Mouse (Mus musculus): Measurements from ENCODE around the gene Rassf8. TPM values are rescaled to one million over a fixed set of nuclear protein-coding genes. Genes with fewer than 3 reads are reported as not detected.
A peak's percentile ranks its signal among the peaks of the same experiment; 100 is the strongest.

The Rassf8 gene
- polyA plus RNA-seq, 1 experiment from 2014 or later, result 4.4 TPM

DNA sequence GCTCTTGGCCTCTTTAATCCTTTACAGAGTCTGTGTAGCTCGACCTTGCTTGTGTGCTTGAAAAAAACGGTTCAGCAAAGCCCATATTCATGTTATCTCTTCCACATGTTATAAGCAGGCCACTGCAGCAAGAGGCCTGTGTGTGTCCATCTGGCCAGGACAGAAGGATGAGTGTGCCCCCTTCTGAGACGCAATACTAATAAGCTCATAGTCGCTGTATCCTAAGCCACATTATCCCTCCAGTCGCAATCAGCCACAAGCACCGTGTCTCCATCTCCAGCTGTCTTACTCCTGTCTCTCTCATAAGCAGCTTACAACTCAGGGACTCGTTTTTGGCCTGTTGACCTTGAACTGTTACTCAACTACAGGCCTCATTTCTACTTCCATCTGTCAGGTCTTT, 24.0 kb upstream of the Rassf8 start:
- WGBS, result 64% methylated on average over 7 of the region's 7 CpGs

DNA sequence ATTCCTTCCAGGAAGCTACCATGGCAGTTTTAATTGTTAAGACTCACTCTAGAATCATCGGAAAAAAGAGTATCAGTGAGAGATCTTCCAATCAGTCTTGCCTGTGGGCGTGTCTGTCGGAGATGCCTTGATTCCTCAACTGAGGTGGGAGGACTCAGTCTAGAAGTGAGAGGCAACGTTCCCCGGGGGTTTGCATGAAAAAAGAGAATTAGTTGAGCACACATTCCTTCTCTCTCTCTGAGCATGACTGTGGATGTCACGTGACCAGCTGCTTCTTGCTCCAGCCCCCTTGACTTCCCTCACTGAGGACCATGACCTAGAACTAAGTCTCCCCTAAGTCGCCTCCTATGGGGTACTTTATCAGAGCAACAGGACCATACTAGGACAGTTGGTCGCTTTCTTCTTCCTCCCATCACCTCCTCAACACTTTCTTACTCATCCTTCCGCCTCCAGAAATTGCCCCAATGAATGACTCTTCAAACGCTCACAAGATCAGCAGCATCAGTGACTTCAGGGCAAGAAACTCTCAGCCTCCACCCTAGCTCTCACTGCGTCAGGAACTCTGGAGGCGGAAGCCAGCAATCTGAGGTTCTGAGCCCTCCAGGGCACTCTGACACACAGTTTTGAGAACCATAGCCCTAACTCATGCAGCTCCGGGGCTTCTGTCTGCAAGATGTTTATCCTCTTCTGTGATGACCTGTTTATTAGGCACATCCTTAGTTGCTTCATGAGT, 23.3 kb upstream of the Rassf8 start:
- WGBS, result 82% methylated on average over 13 of the region's 13 CpGs
- H3K27ac ChIP-seq (ENCODE audit: low read depth, low read length), result no peak overlapping the region
- ATAC-seq, result no peak

More for the DNA sequence above, 24.0 kb upstream of the Rassf8 start:
- H3K9me3 ChIP-seq (ENCODE audit: control insufficient read depth, low read length), result no peaks in the 10 kb centered on the region
- H3K4me2 ChIP-seq (ENCODE audit: low read length), result no peak overlapping the region
- H3K27me3 ChIP-seq (replicated peaks; ENCODE audit: control insufficient read depth, insufficient read depth, low read length), result no peaks in the 10 kb centered on the region
- no peaks in the 10 kb centered on the region for H3K4me1 ChIP-seq (ENCODE audit: control insufficient read depth, insufficient read depth, low read depth, low read length)
- no peaks in the 10 kb centered on the region for H3K36me3 ChIP-seq (ENCODE audit: control insufficient read depth, insufficient read depth, low read length)
- H3K9ac ChIP-seq (ENCODE audit: low read depth, low read length), result no peak overlapping the region
- peak; percentile 60; the same call in 1 of the 2 replicates for ATAC-seq
- H3K27ac ChIP-seq (ENCODE audit: low read depth, low read length), result no peak overlapping the region
- H3K4me3 ChIP-seq (ENCODE audit: low read length), result no peak overlapping the region

DNA sequence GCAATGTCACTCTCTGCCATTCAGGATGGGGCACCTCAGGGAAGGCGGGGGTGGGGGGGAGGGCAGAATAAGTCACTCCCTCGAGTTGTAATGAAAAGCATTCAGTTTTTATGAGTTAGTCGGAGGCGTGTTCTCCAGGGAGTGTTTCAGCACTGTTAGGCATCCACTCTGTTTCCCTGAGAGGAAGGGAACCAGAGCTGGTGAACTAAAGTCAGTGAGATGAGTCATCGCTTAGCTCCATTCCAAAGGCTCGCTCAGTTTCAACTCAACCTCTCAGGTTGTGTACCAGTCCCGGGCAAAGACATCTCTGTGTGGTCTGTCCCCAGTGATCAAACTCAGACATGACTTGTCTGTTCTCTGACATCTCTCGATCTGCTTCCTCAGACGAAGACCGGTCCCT, 20.7 kb upstream of the Rassf8 start:
- Histone ChIP-seq H3K36me3 (ENCODE audit: control insufficient read depth, insufficient read depth, low read length) (no peaks in the 10 kb centered on the region), H3K4me2 (ENCODE audit: low read length) (no peak overlapping the region), H3K4me3 (ENCODE audit: low read length) (no peak overlapping the region), H3K9ac (ENCODE audit: low read depth, low read length) (no peak overlapping the region), H3K4me1 (ENCODE audit: control insufficient read depth, insufficient read depth, low read depth, low read length) (no peaks in the 10 kb centered on the region), H3K9me3 (ENCODE audit: control insufficient read depth, low read length) (no peaks in the 10 kb centered on the region), H3K27me3 (replicated peaks; ENCODE audit: control insufficient read depth, insufficient read depth, low read length) (no peaks in the 10 kb centered on the region), H3K27ac (ENCODE audit: low read depth, low read length) (no peak overlapping the region)
- WGBS, result 88% methylated on average over 10 of the region's 10 CpGs
- ATAC-seq, result no peak

More for the DNA sequence above, 23.3 kb upstream of the Rassf8 start:
- Histone ChIP-seq H3K27me3 (replicated peaks; ENCODE audit: control insufficient read depth, insufficient read depth, low read length) (no peaks in the 10 kb centered on the region), H3K36me3 (ENCODE audit: control insufficient read depth, insufficient read depth, low read length) (no peaks in the 10 kb centered on the region), H3K4me3 (ENCODE audit: low read length) (no peak overlapping the region), H3K4me1 (ENCODE audit: control insufficient read depth, insufficient read depth, low read depth, low read length) (no peaks in the 10 kb centered on the region), H3K9me3 (ENCODE audit: control insufficient read depth, low read length) (no peaks in the 10 kb centered on the region), H3K9ac (ENCODE audit: low read depth, low read length) (no peak overlapping the region), H3K4me2 (ENCODE audit: low read length) (no peak overlapping the region)

DNA sequence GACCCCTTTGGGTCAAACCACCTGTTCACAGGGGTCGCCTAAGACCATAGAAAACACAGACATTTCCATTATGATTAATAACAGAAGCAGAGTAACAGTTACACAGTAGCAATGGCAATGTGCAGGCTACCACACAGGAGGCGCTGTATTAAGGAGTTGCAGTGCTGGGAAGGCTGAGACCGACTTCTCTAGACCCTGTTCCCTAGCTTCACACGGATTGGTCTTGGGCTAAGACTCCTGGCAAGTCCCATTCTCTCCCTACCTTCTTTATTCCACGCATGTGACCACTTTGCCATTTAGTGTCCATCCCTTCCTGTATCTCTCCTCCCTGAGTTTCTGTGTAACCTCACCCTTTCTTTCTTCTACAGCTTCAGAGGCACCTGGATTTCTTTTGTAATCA, 19.6 kb upstream of the Rassf8 start:
- no peaks in the 10 kb centered on the region for H3K27me3 ChIP-seq (replicated peaks; ENCODE audit: control insufficient read depth, insufficient read depth, low read length)
- H3K4me1 ChIP-seq (ENCODE audit: control insufficient read depth, insufficient read depth, low read depth, low read length), result no peaks in the 10 kb centered on the region
- no peak overlapping the region for H3K9ac ChIP-seq (ENCODE audit: low read depth, low read length)
- no peaks in the 10 kb centered on the region for H3K36me3 ChIP-seq (ENCODE audit: control insufficient read depth, insufficient read depth, low read length)
- H3K27ac ChIP-seq (ENCODE audit: low read depth, low read length), result no peak overlapping the region
- no peaks in the 10 kb centered on the region for H3K9me3 ChIP-seq (ENCODE audit: control insufficient read depth, low read length)
- no peak for ATAC-seq
- WGBS, result 57% methylated on average over 5 of the region's 5 CpGs
- no peak overlapping the region for H3K4me3 ChIP-seq (ENCODE audit: low read length)
- H3K4me2 ChIP-seq (ENCODE audit: low read length), result no peak overlapping the region

DNA sequence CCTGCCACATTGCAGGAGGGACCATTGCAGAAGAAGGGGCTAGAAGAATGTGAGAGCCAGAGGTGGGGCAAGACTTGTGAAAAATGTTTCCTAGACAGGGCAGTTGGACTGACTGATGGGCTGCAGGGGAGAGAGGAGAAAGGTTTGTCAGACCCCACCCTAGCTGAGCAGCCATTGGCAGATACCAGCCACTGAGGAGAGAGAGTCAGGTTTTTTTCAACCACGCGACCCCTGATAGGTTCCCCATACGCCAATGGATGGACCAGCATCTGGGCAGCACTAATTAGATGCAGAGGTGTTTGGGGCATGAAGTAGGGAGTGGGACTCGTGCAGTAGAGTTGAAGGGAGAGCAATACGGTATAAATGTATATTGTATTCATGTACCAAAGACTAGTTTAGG, 13.7 kb upstream of the Rassf8 start:
- no peak overlapping the region for H3K9ac ChIP-seq (ENCODE audit: low read depth, low read length)

DNA sequence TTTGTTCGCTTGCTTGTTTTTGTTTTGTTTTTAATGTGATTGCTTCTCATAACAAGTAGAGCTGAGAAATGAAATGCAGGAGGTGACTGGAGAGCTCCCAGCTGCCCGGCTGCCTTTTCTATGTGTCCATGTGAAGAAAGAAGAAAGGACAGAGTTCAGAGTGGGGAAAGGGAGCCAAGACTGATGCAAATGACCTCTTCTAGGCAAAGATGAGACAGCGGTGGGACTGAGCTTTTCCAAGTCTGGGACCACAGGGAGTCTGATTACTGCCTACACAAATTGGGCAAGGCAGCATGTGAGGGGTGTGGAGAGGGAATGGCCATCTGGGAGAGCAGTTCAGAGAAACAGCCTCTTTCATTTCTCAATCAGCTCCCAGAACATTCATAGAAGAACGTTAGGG, 13.3 kb upstream of the Rassf8 start:
- Histone ChIP-seq H3K4me2 (ENCODE audit: low read length) (no peak overlapping the region), H3K36me3 (ENCODE audit: control insufficient read depth, insufficient read depth, low read length) (no peaks in the 10 kb centered on the region), H3K4me1 (ENCODE audit: control insufficient read depth, insufficient read depth, low read depth, low read length) (no peaks in the 10 kb centered on the region; the same call in 1 of the 2 replicates), H3K27ac (ENCODE audit: low read depth, low read length) (no peak overlapping the region), H3K27me3 (replicated peaks; ENCODE audit: control insufficient read depth, insufficient read depth, low read length) (no peaks in the 10 kb centered on the region), H3K9me3 (ENCODE audit: control insufficient read depth, low read length) (no peaks in the 10 kb centered on the region), H3K9ac (ENCODE audit: low read depth, low read length) (no peak overlapping the region), H3K4me3 (ENCODE audit: low read length) (no peak overlapping the region)
- ATAC-seq, result no peak
- WGBS, result 67% methylated on average over 4 of the region's 4 CpGs

More for the DNA sequence above, 13.7 kb upstream of the Rassf8 start:
- Histone ChIP-seq H3K4me1 (ENCODE audit: control insufficient read depth, insufficient read depth, low read depth, low read length) (no peaks in the 10 kb centered on the region; the same call in 1 of the 2 replicates), H3K27me3 (replicated peaks; ENCODE audit: control insufficient read depth, insufficient read depth, low read length) (no peaks in the 10 kb centered on the region), H3K27ac (ENCODE audit: low read depth, low read length) (no peak overlapping the region), H3K4me2 (ENCODE audit: low read length) (no peak overlapping the region), H3K9me3 (ENCODE audit: control insufficient read depth, low read length) (no peaks in the 10 kb centered on the region), H3K4me3 (ENCODE audit: low read length) (no peak overlapping the region), H3K36me3 (ENCODE audit: control insufficient read depth, insufficient read depth, low read length) (no peaks in the 10 kb centered on the region)
- WGBS, result 70% methylated on average over 5 of the region's 5 CpGs
- no peak for ATAC-seq

DNA sequence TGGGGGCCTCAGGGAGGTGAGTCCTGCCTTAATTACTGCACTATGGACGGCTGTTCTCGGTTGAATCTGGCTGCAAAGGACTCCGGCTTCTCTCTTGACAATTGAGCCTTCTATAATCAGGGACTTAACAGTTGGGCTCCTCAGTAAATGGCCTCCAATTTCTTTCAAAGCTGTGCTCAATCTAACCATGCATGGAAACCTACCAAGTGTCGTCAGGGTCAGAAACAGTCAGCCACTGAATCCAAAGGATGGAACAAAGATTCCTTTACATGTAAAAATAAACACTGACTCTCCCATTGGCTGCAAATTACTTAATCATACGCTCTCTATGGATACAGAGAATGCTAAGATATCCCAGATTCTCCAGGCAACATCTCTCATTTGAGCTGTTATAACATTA, 12.6 kb upstream of the Rassf8 start:
- H3K27ac ChIP-seq (ENCODE audit: low read depth, low read length), result no peak overlapping the region
- no peaks in the 10 kb centered on the region for H3K27me3 ChIP-seq (replicated peaks; ENCODE audit: control insufficient read depth, insufficient read depth, low read length)
- no peak for ATAC-seq

DNA sequence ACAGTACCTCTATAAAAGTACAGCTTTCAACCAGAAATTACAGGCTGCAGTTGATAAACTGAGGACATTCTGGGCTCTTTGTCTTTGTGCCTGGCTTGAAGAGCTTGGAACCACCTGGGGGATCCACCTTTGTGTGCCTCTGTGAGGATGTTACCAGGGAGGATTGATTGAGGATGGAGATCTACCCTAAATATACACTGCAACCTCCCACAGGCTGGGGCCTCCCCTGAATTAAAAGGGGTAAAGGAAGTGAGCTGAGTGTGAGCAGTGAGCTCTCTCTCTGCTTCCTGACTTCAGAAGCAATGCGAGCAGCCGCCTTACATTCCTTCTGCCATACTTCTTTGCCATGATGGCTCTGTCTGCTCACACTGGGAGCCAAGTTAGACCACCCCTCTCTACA, 10.4 kb upstream of the Rassf8 start:
- ATAC-seq, result no peak
- H3K4me3 ChIP-seq (ENCODE audit: low read length), result no peak overlapping the region
- no peaks in the 10 kb centered on the region for H3K9me3 ChIP-seq (ENCODE audit: control insufficient read depth, low read length)
- no peaks in the 10 kb centered on the region; the same call in 1 of the 2 replicates for H3K4me1 ChIP-seq (ENCODE audit: control insufficient read depth, insufficient read depth, low read depth, low read length)
- no peak overlapping the region for H3K4me2 ChIP-seq (ENCODE audit: low read length)
- H3K36me3 ChIP-seq (ENCODE audit: control insufficient read depth, insufficient read depth, low read length), result no peaks in the 10 kb centered on the region
- no peak overlapping the region for H3K27ac ChIP-seq (ENCODE audit: low read depth, low read length)
- 93% methylated on average over 2 of the region's 2 CpGs for WGBS
- H3K27me3 ChIP-seq (replicated peaks; ENCODE audit: control insufficient read depth, insufficient read depth, low read length), result no peaks in the 10 kb centered on the region
- no peak overlapping the region for H3K9ac ChIP-seq (ENCODE audit: low read depth, low read length)

More for the DNA sequence above, 12.6 kb upstream of the Rassf8 start:
- no peaks in the 10 kb centered on the region; the same call in 1 of the 2 replicates for H3K4me1 ChIP-seq (ENCODE audit: control insufficient read depth, insufficient read depth, low read depth, low read length)
- H3K9me3 ChIP-seq (ENCODE audit: control insufficient read depth, low read length), result no peaks in the 10 kb centered on the region
- H3K9ac ChIP-seq (ENCODE audit: low read depth, low read length), result no peak overlapping the region
- H3K4me2 ChIP-seq (ENCODE audit: low read length), result no peak overlapping the region
- H3K36me3 ChIP-seq (ENCODE audit: control insufficient read depth, insufficient read depth, low read length), result no peaks in the 10 kb centered on the region
- WGBS, result 44% methylated on average over 5 of the region's 5 CpGs
- no peak overlapping the region for H3K4me3 ChIP-seq (ENCODE audit: low read length)

DNA sequence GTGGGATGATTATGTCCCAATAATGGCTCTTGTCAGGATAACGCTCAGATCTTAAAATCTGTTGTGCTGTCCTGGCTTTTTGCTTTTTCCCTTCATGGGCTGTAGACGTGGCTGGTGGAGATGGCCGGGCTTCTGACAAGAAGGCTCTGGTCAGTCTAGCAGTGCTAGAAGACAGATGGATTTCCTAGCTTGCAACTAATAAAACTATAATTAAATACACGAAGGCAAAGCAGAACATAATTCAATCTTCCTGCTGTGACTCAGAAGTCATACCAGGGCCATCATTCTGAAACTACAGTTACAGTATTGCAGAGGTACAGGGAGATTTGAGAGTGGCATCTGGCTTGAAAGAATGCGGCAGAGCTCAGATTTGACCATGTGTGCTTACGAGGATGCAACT, 7.3 kb upstream of the Rassf8 start:
- Histone ChIP-seq H3K4me3 (ENCODE audit: low read length) (no peak overlapping the region), H3K4me1 (ENCODE audit: control insufficient read depth, insufficient read depth, low read depth, low read length) (no peaks in the 10 kb centered on the region), H3K9ac (ENCODE audit: low read depth, low read length) (no peak overlapping the region), H3K27ac (ENCODE audit: low read depth, low read length) (no peak overlapping the region), H3K4me2 (ENCODE audit: low read length) (no peak overlapping the region), H3K9me3 (ENCODE audit: control insufficient read depth, low read length) (no peaks in the 10 kb centered on the region), H3K27me3 (replicated peaks; ENCODE audit: control insufficient read depth, insufficient read depth, low read length) (no peaks in the 10 kb centered on the region), H3K36me3 (ENCODE audit: control insufficient read depth, insufficient read depth, low read length) (no peaks in the 10 kb centered on the region)
- WGBS, result 79% methylated on average over 6 of the region's 6 CpGs
- ATAC-seq, result no peak

Measured in hindbrain, embryonic 16.5 days (tissue).